Mouse (Mus musculus): ENCODE measurements at regions not wholly inside any gene's neighbourhood (a gene's known extent, or its start where the extent isn't known, plus 50 kb on each side); places are given as distances from the start of the nearest gene placed in this dataset.
"Not testable (repeated sequence)": the region's sequence is repeated elsewhere in the genome, so short reads cannot be mapped to it uniquely, and the experiment has no call there.

DNA sequence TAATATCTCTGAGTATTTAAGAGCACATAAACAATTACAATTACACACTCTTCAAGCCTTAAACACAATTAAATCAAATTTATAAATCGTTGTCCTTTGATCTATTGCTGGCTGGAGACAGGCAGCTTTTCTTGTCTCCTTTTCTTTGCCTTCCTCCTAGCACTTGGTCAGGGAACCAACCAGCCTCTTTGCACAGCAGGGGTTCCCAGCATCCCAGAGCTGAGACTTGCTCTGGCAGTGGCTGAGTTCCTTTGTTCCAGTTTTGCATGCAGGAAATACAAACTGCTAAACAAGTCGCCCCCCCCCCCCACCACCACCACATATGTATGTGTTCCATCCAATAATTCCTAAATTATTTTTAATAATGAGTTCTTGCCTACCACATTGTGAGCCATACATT is 166.7 kb downstream of the Dio2 start:
- Histone ChIP-seq H3K4me1 (ENCODE audit: control insufficient read depth, insufficient read depth, low read length) (no peaks in the 10 kb centered on the region), H3K27me3 (ENCODE audit: control insufficient read depth, insufficient read depth, low read length) (no peaks in the 10 kb centered on the region), H3K4me3 (ENCODE audit: low read depth, low read length) (no peak overlapping the region), H3K9me3 (ENCODE audit: control insufficient read depth, low read length) (no peaks in the 10 kb centered on the region), H3K9ac (replicated peaks; ENCODE audit: low read depth, low read length) (no peak overlapping the region), H3K4me2 (ENCODE audit: low read depth, low read length) (no peak overlapping the region), H3K27ac (ENCODE audit: low read depth, low read length) (no peak overlapping the region), H3K36me3 (ENCODE audit: control insufficient read depth, insufficient read depth, low read length) (no peaks in the 10 kb centered on the region)
- ATAC-seq (ENCODE audit: low read depth): no peak
- 21% methylated on average over 2 of the region's 2 CpGs for WGBS

DNA sequence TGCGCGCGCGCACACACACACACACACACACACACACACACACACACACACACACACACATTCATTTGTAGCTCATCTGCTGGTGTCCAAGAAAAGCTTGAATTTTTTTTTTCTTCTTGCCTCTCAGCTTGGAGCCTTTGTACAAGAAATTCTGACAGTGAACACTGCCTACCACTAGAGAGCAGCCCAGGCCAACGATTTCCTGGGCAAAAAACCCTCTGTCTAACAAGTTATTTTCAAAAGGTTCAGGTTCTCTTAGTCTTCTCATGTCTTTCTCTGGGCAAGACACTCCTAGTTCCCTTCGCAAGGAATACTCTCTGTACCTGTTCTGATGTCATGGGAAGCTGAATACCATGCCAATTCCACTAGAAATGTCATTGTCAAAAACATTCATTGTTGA is 171.9 kb downstream of the Dio2 start:
- peak; percentile 44; the same call in 1 of the 2 replicates for ATAC-seq (ENCODE audit: low read depth)
- no peaks in the 10 kb centered on the region for H3K4me1 ChIP-seq (ENCODE audit: control insufficient read depth, insufficient read depth, low read length)
- no peak overlapping the region for H3K4me3 ChIP-seq (ENCODE audit: low read depth, low read length)
- no peaks in the 10 kb centered on the region for H3K36me3 ChIP-seq (ENCODE audit: control insufficient read depth, insufficient read depth, low read length)
- no peak overlapping the region for H3K27ac ChIP-seq (ENCODE audit: low read depth, low read length)
- H3K27me3 ChIP-seq (ENCODE audit: control insufficient read depth, insufficient read depth, low read length): no peaks in the 10 kb centered on the region
- H3K9me3 ChIP-seq (ENCODE audit: control insufficient read depth, low read length): no peaks in the 10 kb centered on the region
- H3K4me2 ChIP-seq (ENCODE audit: low read depth, low read length): no peak overlapping the region
- WGBS: 92% methylated on average over 6 of the region's 6 CpGs
- H3K9ac ChIP-seq (replicated peaks; ENCODE audit: low read depth, low read length): no peak overlapping the region

DNA sequence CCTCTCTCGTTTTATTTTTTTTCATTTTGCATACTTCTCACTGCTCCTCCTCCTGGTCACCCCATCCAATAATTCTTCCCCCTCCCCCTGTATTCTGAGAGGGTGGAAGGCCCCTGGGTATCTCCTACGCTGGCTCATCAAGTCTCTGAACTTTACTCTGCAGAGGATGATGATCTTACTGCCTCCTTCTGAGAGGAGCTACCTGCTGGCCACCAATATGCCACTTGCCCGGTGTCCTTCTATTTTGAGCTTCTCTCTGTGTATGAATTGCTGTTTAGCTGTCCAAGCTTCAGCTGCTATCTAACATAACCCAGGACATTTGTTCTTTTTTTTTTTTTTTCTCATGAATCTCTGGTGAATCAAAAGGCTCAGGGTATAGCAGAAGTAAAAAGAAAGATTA is 173.2 kb downstream of the Dio2 start:
- Histone ChIP-seq H3K9me3 (ENCODE audit: control insufficient read depth, low read length) (no peaks in the 10 kb centered on the region), H3K4me3 (ENCODE audit: low read depth, low read length) (no peak overlapping the region), H3K4me2 (ENCODE audit: low read depth, low read length) (no peak overlapping the region; the same call in 1 of the 2 replicates), H3K9ac (replicated peaks; ENCODE audit: low read depth, low read length) (no peak overlapping the region), H3K27me3 (ENCODE audit: control insufficient read depth, insufficient read depth, low read length) (no peaks in the 10 kb centered on the region), H3K36me3 (ENCODE audit: control insufficient read depth, insufficient read depth, low read length) (no peaks in the 10 kb centered on the region), H3K27ac (ENCODE audit: low read depth, low read length) (no peak overlapping the region), H3K4me1 (ENCODE audit: control insufficient read depth, insufficient read depth, low read length) (no peaks in the 10 kb centered on the region)
- ATAC-seq (ENCODE audit: low read depth): no peak
- 86% methylated on average over 3 of the region's 3 CpGs for WGBS

DNA sequence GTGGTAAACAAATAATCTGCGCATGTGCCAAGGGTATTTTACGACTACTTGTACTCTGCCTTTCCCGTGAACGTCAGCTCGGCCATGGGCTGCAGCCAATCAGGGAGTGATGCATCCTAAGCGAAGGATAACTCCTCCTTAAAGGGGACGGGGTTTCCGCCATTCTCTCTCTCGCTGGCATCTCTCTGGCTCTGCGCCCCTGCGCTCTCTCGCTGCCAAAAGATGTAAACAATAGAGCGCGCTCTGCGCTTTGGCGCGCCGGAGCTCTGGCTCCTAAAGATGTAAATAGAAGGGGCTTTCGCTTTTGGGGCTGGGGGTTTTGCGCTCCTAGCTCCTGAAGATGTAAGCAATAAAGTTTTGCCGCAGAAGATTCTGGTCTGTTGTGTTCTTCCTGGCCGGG is 173.6 kb downstream of the Dio2 start:
- not testable (repeated sequence) for H3K4me2 ChIP-seq (ENCODE audit: low read depth, low read length); H3K4me1 ChIP-seq (ENCODE audit: control insufficient read depth, insufficient read depth, low read length)
- 91% methylated on average over 17 of the region's 22 CpGs for WGBS

DNA sequence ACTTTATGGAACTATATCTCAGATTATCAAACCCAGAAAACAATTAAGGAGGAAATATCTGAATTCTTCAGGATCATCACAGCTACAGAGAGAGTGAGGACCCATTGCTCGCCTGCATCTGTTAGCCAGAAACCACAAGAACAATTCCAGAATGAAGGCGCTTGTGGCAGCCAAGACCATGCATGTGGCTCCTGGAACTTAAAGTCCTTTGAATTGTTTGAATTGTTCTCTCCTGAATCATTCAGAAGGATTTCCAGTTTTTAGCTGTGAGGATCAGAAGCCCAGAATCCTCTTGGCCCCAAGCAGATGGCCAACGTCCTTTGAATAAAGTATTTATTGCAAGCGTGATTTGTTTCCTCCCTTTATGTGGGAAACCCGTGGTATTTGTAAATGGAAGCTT is 195.9 kb downstream of the Dio2 start:
- no peaks in the 10 kb centered on the region for H3K27me3 ChIP-seq (ENCODE audit: control insufficient read depth, insufficient read depth, low read length)
- H3K9ac ChIP-seq (replicated peaks; ENCODE audit: low read depth, low read length): no peak overlapping the region
- no peak overlapping the region for H3K4me3 ChIP-seq (ENCODE audit: low read depth, low read length)
- WGBS: 83% methylated on average over 5 of the region's 5 CpGs
- H3K36me3 ChIP-seq (ENCODE audit: control insufficient read depth, insufficient read depth, low read length): no peaks in the 10 kb centered on the region
- no peak overlapping the region for H3K4me2 ChIP-seq (ENCODE audit: low read depth, low read length)
- no peaks in the 10 kb centered on the region for H3K4me1 ChIP-seq (ENCODE audit: control insufficient read depth, insufficient read depth, low read length)
- no peak for ATAC-seq (ENCODE audit: low read depth)
- no peaks in the 10 kb centered on the region for H3K9me3 ChIP-seq (ENCODE audit: control insufficient read depth, low read length)
- H3K27ac ChIP-seq (ENCODE audit: low read depth, low read length): no peak overlapping the region

More for the DNA sequence above, 173.6 kb downstream of the Dio2 start:
- H3K9me3 ChIP-seq (ENCODE audit: control insufficient read depth, low read length); H3K27ac ChIP-seq (ENCODE audit: low read depth, low read length); H3K27me3 ChIP-seq (ENCODE audit: control insufficient read depth, insufficient read depth, low read length); ATAC-seq (ENCODE audit: low read depth); H3K36me3 ChIP-seq (ENCODE audit: control insufficient read depth, insufficient read depth, low read length); H3K9ac ChIP-seq (replicated peaks; ENCODE audit: low read depth, low read length); H3K4me3 ChIP-seq (ENCODE audit: low read depth, low read length): not testable (repeated sequence)

Data from neural tube, embryonic 14.5 days (tissue).